Mouse (Mus musculus): ENCODE data around the gene Mvd. TPM values are rescaled to one million over a fixed set of nuclear protein-coding genes. Genes with fewer than 3 reads are reported as not detected.

The Mvd gene
- total and polyA plus RNA-seq, 2 experiments from 2014 or later: 5.3 to 11.4 TPM

DNA sequence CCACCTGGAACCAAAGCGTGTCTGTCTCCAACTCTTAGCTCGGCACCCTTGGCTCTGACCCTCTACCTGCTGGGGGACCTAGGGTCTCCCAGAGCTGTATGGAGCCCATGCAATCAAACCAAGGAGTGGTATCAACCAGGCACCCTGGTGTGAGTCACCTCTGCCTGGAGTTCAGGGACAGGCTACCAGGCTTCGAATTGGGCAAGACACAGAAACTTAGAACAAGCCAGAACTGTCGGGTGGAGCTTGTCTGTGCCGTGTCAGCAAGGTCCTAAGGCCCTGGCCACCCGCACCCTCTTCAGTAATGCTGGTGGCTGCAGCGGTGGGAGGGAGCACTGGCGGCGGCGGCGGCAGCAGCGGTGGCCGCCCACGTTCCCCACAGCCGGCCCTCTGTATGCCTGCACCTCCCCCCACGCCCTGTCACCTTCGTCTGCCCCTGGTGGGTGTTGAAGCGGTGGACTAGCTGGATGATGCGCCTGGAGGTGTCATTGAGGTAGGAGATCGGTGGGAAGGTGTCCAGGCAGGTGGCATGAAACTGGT, 6.6 kb downstream of the Mvd start:
- Histone ChIP-seq H3K4me3 (ENCODE audit: low read depth, low read length) (no peak overlapping the region), H3K4me1 (ENCODE audit: control insufficient read depth, insufficient read depth) (peaks cover 4% of the 10 kb centered on the region; the same call in 1 of the 2 replicates), H3K9me3 (replicated peaks; ENCODE audit: control insufficient read depth, low read length) (no peaks in the 10 kb centered on the region), H3K27me3 (ENCODE audit: control insufficient read depth, insufficient read depth, low read length) (no peaks in the 10 kb centered on the region), H3K4me2 (ENCODE audit: low read depth, low read length) (no peak overlapping the region), H3K9ac (replicated peaks; ENCODE audit: low read depth, low read length) (no peak overlapping the region), H3K27ac (ENCODE audit: low read depth) (no peak overlapping the region), H3K36me3 (replicated peaks; ENCODE audit: control insufficient read depth, insufficient read depth, low read length) (no peaks in the 10 kb centered on the region; the same call in 1 of the 2 replicates)
- ATAC-seq (ENCODE audit: insufficient read depth, low read depth) (no peak), DNase-seq (ENCODE audit: low spot score) (no peak)
- TF ChIP-seq CTCF (IDR thresholded peaks at IDR 0.05; ENCODE audit: low read depth) (no peak), EP300 (IDR thresholded peaks at IDR 0.05; ENCODE audit: low read depth) (no peak)
- 81% methylated on average over 20 of the region's 20 CpGs for WGBS

DNA sequence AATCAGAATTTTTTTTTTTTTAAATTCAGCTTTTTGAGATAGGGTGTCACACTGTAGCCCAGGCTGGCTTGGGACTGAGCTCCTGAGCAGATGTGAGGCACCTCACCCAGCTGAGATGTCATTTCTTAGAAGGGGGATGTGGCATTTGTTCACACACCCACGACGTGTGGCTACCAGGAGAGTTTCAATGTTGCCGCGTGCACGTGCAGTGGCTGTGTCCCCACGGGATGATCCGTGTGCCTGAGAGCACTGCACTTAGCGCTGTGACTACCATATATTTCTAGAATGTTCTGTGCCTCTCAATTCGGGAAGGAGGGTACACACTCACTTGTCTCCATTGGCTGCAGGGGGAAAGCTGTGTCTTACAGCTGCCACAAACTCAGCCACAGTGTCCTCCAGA, 7.1 kb downstream of the Mvd start:
- Histone ChIP-seq H3K4me3 (ENCODE audit: low read depth, low read length) (no peak overlapping the region), H3K9me3 (replicated peaks; ENCODE audit: control insufficient read depth, low read length) (no peaks in the 10 kb centered on the region), H3K4me2 (ENCODE audit: low read depth, low read length) (no peak overlapping the region), H3K9ac (replicated peaks; ENCODE audit: low read depth, low read length) (no peak overlapping the region), H3K36me3 (replicated peaks; ENCODE audit: control insufficient read depth, insufficient read depth, low read length) (no peaks in the 10 kb centered on the region; the same call in 1 of the 2 replicates), H3K4me1 (ENCODE audit: control insufficient read depth, insufficient read depth) (peaks cover 7% of the 10 kb centered on the region; the same call in 1 of the 2 replicates), H3K27me3 (ENCODE audit: control insufficient read depth, insufficient read depth, low read length) (no peaks in the 10 kb centered on the region), H3K27ac (ENCODE audit: low read depth) (no peak overlapping the region)
- TF ChIP-seq EP300 (IDR thresholded peaks at IDR 0.05; ENCODE audit: low read depth) (no peak), CTCF (IDR thresholded peaks at IDR 0.05; ENCODE audit: low read depth) (no peak)
- DNase-seq (ENCODE audit: low spot score): no peak
- 93% methylated on average over 9 of the region's 9 CpGs for WGBS
- no peak for ATAC-seq (ENCODE audit: insufficient read depth, low read depth)

- 91% methylated on average over 6 of the region's 6 CpGs for WGBS
Measured at GRCm38 (mm10) chr8:122435375-122435774, 7.8 kb downstream of the Mvd start.

GRCm38 (mm10) chr8:122433269-122433905, 9.8 kb downstream of the Mvd start:
- H3K4me1 ChIP-seq (ENCODE audit: control insufficient read depth, insufficient read depth): peaks cover 7% of the 10 kb centered on the region; the same call in 1 of the 2 replicates
- H3K27ac ChIP-seq (ENCODE audit: low read depth): no peak overlapping the region
- DNase-seq (ENCODE audit: low spot score) (no peak), ATAC-seq (ENCODE audit: insufficient read depth, low read depth) (peak; percentile 23)
- H3K4me2 ChIP-seq (ENCODE audit: low read depth, low read length): peak overlapping the region; percentile 85
- no peaks in the 10 kb centered on the region for H3K27me3 ChIP-seq (ENCODE audit: control insufficient read depth, insufficient read depth, low read length)
- 69% methylated on average over 11 of the region's 11 CpGs for WGBS
- no peaks in the 10 kb centered on the region; the same call in 1 of the 2 replicates for H3K36me3 ChIP-seq (replicated peaks; ENCODE audit: control insufficient read depth, insufficient read depth, low read length)
- no peaks in the 10 kb centered on the region for H3K9me3 ChIP-seq (replicated peaks; ENCODE audit: control insufficient read depth, low read length)
- TF ChIP-seq CTCF (IDR thresholded peaks at IDR 0.05; ENCODE audit: low read depth) (peak; percentile 45), EP300 (IDR thresholded peaks at IDR 0.05; ENCODE audit: low read depth) (no peak)
- H3K4me3 ChIP-seq (ENCODE audit: low read depth, low read length): no peak overlapping the region
- H3K9ac ChIP-seq (replicated peaks; ENCODE audit: low read depth, low read length): peak overlapping the region; percentile 64; the same call in 1 of the 2 replicates

More at GRCm38 (mm10) chr8:122435375-122435774, 7.8 kb downstream of the Mvd start:
- peaks cover 7% of the 10 kb centered on the region; the same call in 1 of the 2 replicates for H3K4me1 ChIP-seq (ENCODE audit: control insufficient read depth, insufficient read depth)
- ATAC-seq (ENCODE audit: insufficient read depth, low read depth) (no peak), DNase-seq (ENCODE audit: low spot score) (no peak)
- H3K9me3 ChIP-seq (replicated peaks; ENCODE audit: control insufficient read depth, low read length): no peaks in the 10 kb centered on the region
- no peak overlapping the region for H3K27ac ChIP-seq (ENCODE audit: low read depth)
- H3K27me3 ChIP-seq (ENCODE audit: control insufficient read depth, insufficient read depth, low read length): no peaks in the 10 kb centered on the region
- no peaks in the 10 kb centered on the region; the same call in 1 of the 2 replicates for H3K36me3 ChIP-seq (replicated peaks; ENCODE audit: control insufficient read depth, insufficient read depth, low read length)
- H3K4me2 ChIP-seq (ENCODE audit: low read depth, low read length): no peak overlapping the region
- no peak for TF ChIP-seq EP300 (IDR thresholded peaks at IDR 0.05; ENCODE audit: low read depth)
- peak; percentile 18; the same call in 1 of the 2 replicates for TF ChIP-seq CTCF (IDR thresholded peaks at IDR 0.05; ENCODE audit: low read depth)
- H3K9ac ChIP-seq (replicated peaks; ENCODE audit: low read depth, low read length): no peak overlapping the region
- H3K4me3 ChIP-seq (ENCODE audit: low read depth, low read length): no peak overlapping the region

DNA sequence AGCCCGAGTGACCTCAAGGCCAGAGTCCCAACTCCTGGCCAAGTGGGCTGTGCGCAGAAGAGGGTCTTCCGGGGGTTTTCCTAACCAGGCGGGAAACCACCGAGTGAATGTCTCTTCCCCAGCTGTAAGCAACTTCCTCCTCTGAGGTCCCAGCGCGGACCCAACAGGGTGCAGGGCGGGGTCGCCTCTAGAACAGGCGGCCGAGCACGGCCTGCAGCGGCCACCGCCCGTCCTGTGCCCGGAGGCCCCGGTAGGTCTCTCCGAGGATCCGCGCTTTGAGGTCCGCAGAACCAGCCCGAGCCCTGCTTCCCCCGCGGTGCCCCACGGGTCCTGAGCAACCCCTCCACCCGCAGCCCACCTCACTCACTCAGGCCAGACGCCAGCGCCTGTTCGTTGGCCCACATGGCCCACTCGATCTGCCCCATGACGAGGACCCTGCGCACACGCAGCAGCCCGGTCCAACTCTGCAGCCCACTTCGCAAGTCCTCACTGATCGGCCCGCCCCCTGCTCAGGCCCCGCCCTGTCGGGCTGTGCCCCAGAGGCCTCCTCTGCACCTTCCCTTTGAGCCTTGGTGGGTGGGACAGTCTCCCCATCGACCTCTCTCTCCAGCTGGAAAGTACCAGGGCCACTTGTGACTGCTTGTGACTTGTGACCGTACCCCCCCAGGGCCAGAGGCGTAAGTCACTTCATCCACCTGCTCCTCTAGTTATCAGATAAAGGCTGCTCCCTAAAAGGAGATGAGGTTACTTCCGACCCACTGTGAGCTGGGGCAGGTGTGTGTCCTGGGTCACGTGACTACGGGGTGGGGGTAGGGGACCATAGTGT, 10.6 kb downstream of the Mvd start, which contains the start of gene Cyba:
Gene Cyba, minus strand, starts transcription at position 488 of the 826 bp plus-strand sequence.
- 4% methylated on average over 41 of the region's 45 CpGs for WGBS
- Histone ChIP-seq H3K36me3 (replicated peaks; ENCODE audit: control insufficient read depth, insufficient read depth, low read length) (no peaks in the 10 kb centered on the region), H3K27me3 (ENCODE audit: control insufficient read depth, insufficient read depth, low read length) (no peaks in the 10 kb centered on the region), H3K4me3 (ENCODE audit: low read depth, low read length) (peak within 1 kb of the TSS; percentile 60), H3K9me3 (replicated peaks; ENCODE audit: control insufficient read depth, low read length) (no peaks in the 10 kb centered on the region), H3K4me1 (ENCODE audit: control insufficient read depth, insufficient read depth) (peaks cover 7% of the 10 kb centered on the region; the same call in 1 of the 2 replicates), H3K9ac (replicated peaks; ENCODE audit: low read depth, low read length) (peak within 1 kb of the TSS; percentile 64), H3K4me2 (ENCODE audit: low read depth, low read length) (peak within 1 kb of the TSS; percentile 85), H3K27ac (ENCODE audit: low read depth) (peak within 1 kb of the TSS; percentile 65)
- no peak for TF ChIP-seq EP300 (IDR thresholded peaks at IDR 0.05; ENCODE audit: low read depth)
- no peak for TF ChIP-seq CTCF (IDR thresholded peaks at IDR 0.05; ENCODE audit: low read depth)
- ATAC-seq (ENCODE audit: insufficient read depth, low read depth) (peak; percentile 85), DNase-seq (ENCODE audit: low spot score) (peak; percentile 44)

Measured in heart, postnatal 0 days (tissue).